Mouse (Mus musculus): ENCODE results near the gene Apbb2.

DNA sequence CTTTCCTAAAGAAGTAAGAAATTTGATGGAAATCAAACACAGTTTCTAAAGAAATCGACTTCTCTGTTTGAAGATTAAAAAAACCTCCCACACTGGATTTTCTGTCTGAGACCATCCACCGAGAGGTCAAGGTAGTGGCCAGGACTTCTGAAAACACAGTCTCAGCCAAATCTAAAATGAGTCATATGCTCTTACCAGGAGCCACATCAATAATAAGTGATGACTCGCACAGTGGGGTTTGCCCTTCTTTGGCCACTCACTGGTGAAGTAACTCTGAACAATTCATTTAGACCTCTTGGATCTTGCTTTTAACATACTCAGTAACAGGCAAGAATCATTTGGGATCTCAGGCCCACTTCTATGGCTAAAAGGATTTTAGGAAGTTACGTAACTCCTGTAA, 23.6 kb upstream of the Apbb2 start:
- TF ChIP-seq CTCF (IDR thresholded peaks at IDR 0.05; ENCODE audit: borderline replicate concordance, extremely low read depth, insufficient read depth, insufficient read length) = no peak
- no peak for TF ChIP-seq POLR2A (IDR thresholded peaks at IDR 0.05; ENCODE audit: borderline replicate concordance, extremely low read depth, insufficient read depth, insufficient read length, poor library complexity, severe bottlenecking)
